28 mouse cellular contexts compared by ENCODE assay signal in the genomic region with DNA sequence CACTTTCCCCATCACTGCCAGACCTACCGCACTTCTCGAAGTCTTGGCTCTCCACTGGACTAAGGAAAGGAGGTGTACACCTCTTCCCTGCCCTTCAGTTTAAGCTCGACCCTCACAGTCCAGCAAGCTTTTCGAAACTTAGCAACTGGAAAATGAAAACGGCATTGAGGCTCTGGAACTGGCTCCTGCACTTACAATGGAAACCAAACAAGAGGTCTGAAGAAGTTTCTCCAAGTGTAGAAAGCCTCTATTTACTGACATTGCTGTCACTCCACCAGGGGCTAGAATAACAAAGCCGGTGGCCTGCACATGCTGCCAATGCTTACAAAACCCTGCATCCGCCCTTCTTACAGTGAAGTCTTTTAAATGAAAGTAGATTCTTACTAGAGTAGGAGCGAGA. TPM values are rescaled to one million over a fixed set of nuclear protein-coding genes. Genes with fewer than 3 reads are reported as not detected.
DNase-seq lines count a peak whose midpoint lies in the region; ATAC-seq and TF ChIP-seq lines count a peak whose summit lies in the region.
"Had no signal": no experiment of that assay in that cellular context is flagged by ENCODE, and none has a peak within 500 bp of the region (broad histone marks: within the 10 kb centered on the region; RNA-seq: fewer than 3 reads in every experiment).

No protein-coding gene starts in this region.

- H3K4me2 ChIP-seq in hindbrain, postnatal 0 days (ENCODE audit: low read depth, low read length): no peak overlapping the region
- no peak overlapping the region for H3K4me2 ChIP-seq in midbrain, embryonic 11.5 days
- no peak overlapping the region for H3K4me2 ChIP-seq in midbrain, embryonic 16.5 days (ENCODE audit: low read length)
- no peak overlapping the region for H3K4me2 ChIP-seq in heart, embryonic 11.5 days
- H3K4me2 ChIP-seq: embryonic facial prominence, embryonic 12.5 days; forebrain, embryonic 12.5 days; heart, embryonic 15.5 days had no signal

- no peak for TF ChIP-seq CTCF in hindbrain, postnatal 0 days (IDR thresholded peaks at IDR 0.05; ENCODE audit: low read depth)

- no peak overlapping the region for H3K9ac ChIP-seq in hindbrain, postnatal 0 days (replicated peaks; ENCODE audit: low read length)
- no peak overlapping the region for H3K9ac ChIP-seq in midbrain, embryonic 11.5 days (ENCODE audit: low read length)
- no peak overlapping the region for H3K9ac ChIP-seq in midbrain, embryonic 16.5 days (ENCODE audit: low read depth, low read length)
- no peak overlapping the region for H3K9ac ChIP-seq in heart, embryonic 11.5 days (ENCODE audit: low read depth, low read length)
- H3K9ac ChIP-seq: embryonic facial prominence, embryonic 12.5 days; forebrain, embryonic 12.5 days; heart, embryonic 15.5 days had no signal

- no peaks in the 10 kb centered on the region; the same call in 1 of the 2 replicates for H3K9me3 ChIP-seq in hindbrain, embryonic 10.5 days
- no peaks in the 10 kb centered on the region for H3K9me3 ChIP-seq in hindbrain, postnatal 0 days (ENCODE audit: low read length)
- H3K9me3 ChIP-seq in midbrain, embryonic 11.5 days (ENCODE audit: control insufficient read depth, low read length): no peaks in the 10 kb centered on the region
- no peaks in the 10 kb centered on the region for H3K9me3 ChIP-seq in midbrain, embryonic 16.5 days (replicated peaks; ENCODE audit: control insufficient read depth, low read length, poor library complexity, severe bottlenecking)
- H3K9me3 ChIP-seq in heart, embryonic 11.5 days (replicated peaks; ENCODE audit: control insufficient read depth, low read length): no peaks in the 10 kb centered on the region
- H3K9me3 ChIP-seq: embryonic facial prominence, embryonic 12.5 days; forebrain, embryonic 12.5 days; heart, embryonic 10.5 days; heart, embryonic 15.5 days had no signal

- peak; percentile 18 for DNase-seq in hindbrain, embryonic 10.5 days (ENCODE audit: low spot score)
- DNase-seq in hindbrain, postnatal 0 days (ENCODE audit: low spot score): no peak
- peak; percentile 91 for DNase-seq in midbrain, embryonic 11.5 days (ENCODE audit: low spot score, missing footprints)
- DNase-seq in retina, embryonic 14.5 days (ENCODE audit: low spot score): peak; percentile 23
- DNase-seq in retina, postnatal 1 day: no peak
- peak; percentile 19 for DNase-seq in embryo, embryonic 9.5 days (ENCODE audit: extremely low spot score)
- DNase-seq: adrenal gland, adult 8-10 months; adrenal gland, postnatal 36 days; cerebellum, adult 11 months; cerebellum, adult 9-10 months; cerebellum, postnatal 25 days; gastrocnemius, postnatal 10 days; heart, adult 18-20 months; heart, postnatal 14 days had no signal

- WGBS in hindbrain, embryonic 10.5 days: 4% methylated on average over 8 of the region's 8 CpGs
- WGBS in hindbrain, postnatal 0 days: 12% methylated on average over 8 of the region's 8 CpGs
- 2% methylated on average over 8 of the region's 8 CpGs for WGBS in midbrain, embryonic 11.5 days
- 2% methylated on average over 8 of the region's 8 CpGs for WGBS in midbrain, embryonic 16.5 days
- WGBS in heart, embryonic 11.5 days (ENCODE audit: insufficient replicate concordance): 10% methylated on average over 8 of the region's 8 CpGs

- H3K36me3 ChIP-seq in hindbrain, embryonic 10.5 days: no peaks in the 10 kb centered on the region
- H3K36me3 ChIP-seq in hindbrain, postnatal 0 days (ENCODE audit: insufficient read depth, low read length): no peaks in the 10 kb centered on the region
- H3K36me3 ChIP-seq in midbrain, embryonic 11.5 days (ENCODE audit: control insufficient read depth, insufficient read depth, low read length): no peaks in the 10 kb centered on the region
- H3K36me3 ChIP-seq in midbrain, embryonic 16.5 days (ENCODE audit: control insufficient read depth, insufficient read depth, low read length): no peaks in the 10 kb centered on the region
- no peaks in the 10 kb centered on the region for H3K36me3 ChIP-seq in heart, embryonic 11.5 days (ENCODE audit: control insufficient read depth, insufficient read depth, low read length)
- H3K36me3 ChIP-seq: embryonic facial prominence, embryonic 12.5 days; forebrain, embryonic 12.5 days; heart, embryonic 10.5 days; heart, embryonic 15.5 days had no signal

- ATAC-seq in hindbrain, postnatal 0 days: no peak
- ATAC-seq in midbrain, embryonic 11.5 days (ENCODE audit: low FRiP score): no peak
- no peak for ATAC-seq in midbrain, embryonic 16.5 days
- no peak for ATAC-seq in heart, embryonic 11.5 days (replicated peaks; ENCODE audit: insufficient number of reproducible peaks, low FRiP score, low TSS enrichment)
- ATAC-seq: Patski had no signal

- H3K4me3 ChIP-seq in hindbrain, embryonic 10.5 days: no peak overlapping the region
- no peak overlapping the region for H3K4me3 ChIP-seq in hindbrain, postnatal 0 days (ENCODE audit: low read length)
- H3K4me3 ChIP-seq in midbrain, embryonic 11.5 days (ENCODE audit: low read depth, low read length): no peak overlapping the region
- H3K4me3 ChIP-seq in midbrain, embryonic 16.5 days (ENCODE audit: low read depth, low read length): no peak overlapping the region
- H3K4me3 ChIP-seq in heart, embryonic 11.5 days (ENCODE audit: low read depth, low read length): no peak overlapping the region
- H3K4me3 ChIP-seq: embryonic facial prominence, embryonic 12.5 days; forebrain, embryonic 12.5 days; heart, embryonic 10.5 days; heart, embryonic 15.5 days had no signal

- peaks cover 17% of the 10 kb centered on the region for H3K4me1 ChIP-seq in hindbrain, embryonic 10.5 days (replicated peaks)
- no peaks in the 10 kb centered on the region for H3K4me1 ChIP-seq in hindbrain, postnatal 0 days (ENCODE audit: insufficient read depth, low read length)
- H3K4me1 ChIP-seq in midbrain, embryonic 11.5 days (ENCODE audit: control insufficient read depth, insufficient read depth, low read length): peaks cover 2% of the 10 kb centered on the region
- H3K4me1 ChIP-seq in midbrain, embryonic 16.5 days (ENCODE audit: control insufficient read depth, insufficient read depth, low read length): peaks cover 12% of the 10 kb centered on the region; the same call in 1 of the 2 replicates
- H3K4me1 ChIP-seq in heart, embryonic 11.5 days (ENCODE audit: control insufficient read depth, insufficient read depth, low read length): peaks cover 14% of the 10 kb centered on the region

- no peak overlapping the region for H3K27ac ChIP-seq in hindbrain, embryonic 10.5 days
- no peak overlapping the region for H3K27ac ChIP-seq in hindbrain, postnatal 0 days
- no peak overlapping the region for H3K27ac ChIP-seq in midbrain, embryonic 11.5 days (ENCODE audit: low read depth, low read length)
- no peak overlapping the region for H3K27ac ChIP-seq in midbrain, embryonic 16.5 days (ENCODE audit: low read length)
- no peak overlapping the region for H3K27ac ChIP-seq in heart, embryonic 11.5 days (ENCODE audit: low read depth, low read length)
- H3K27ac ChIP-seq: embryonic facial prominence, embryonic 12.5 days; forebrain, embryonic 12.5 days; heart, embryonic 10.5 days; heart, embryonic 15.5 days had no signal

- H3K27me3 ChIP-seq in hindbrain, embryonic 10.5 days (ENCODE audit: insufficient read depth, poor library complexity, severe bottlenecking): peaks cover 99% of the 10 kb centered on the region
- peaks cover 71% of the 10 kb centered on the region for H3K27me3 ChIP-seq in hindbrain, postnatal 0 days (ENCODE audit: insufficient read depth, low read length)
- peaks cover 68% of the 10 kb centered on the region for H3K27me3 ChIP-seq in midbrain, embryonic 11.5 days (ENCODE audit: control insufficient read depth, insufficient read depth, low read length)
- peaks cover 50% of the 10 kb centered on the region for H3K27me3 ChIP-seq in midbrain, embryonic 16.5 days (ENCODE audit: control insufficient read depth, insufficient read depth, low read depth, low read length)
- H3K27me3 ChIP-seq in heart, embryonic 11.5 days (ENCODE audit: control insufficient read depth, insufficient read depth, low read length): peaks cover 80% of the 10 kb centered on the region

RNA-seq across cellular contexts. Expression of gene Prdm13, which starts 11.1 kb away (rescaled TPM):
- 1.3 and 5.6 TPM in 2 replicates for polyA plus RNA-seq in hindbrain, embryonic 10.5 days (2016; fragmentation: Nextera tagmentation; extraction: Ambion mirVana)
- 12.4 and 14.5 TPM in 2 replicates for total RNA-seq in hindbrain, postnatal 0 days (2014; rRNA removed)
- polyA plus RNA-seq in hindbrain, postnatal 0 days (2015; fragmentation: Nextera tagmentation; extraction: Ambion mirVana): 1.3 and 1.5 TPM in 2 replicates
- 0.15 and 0.25 TPM in 2 replicates for polyA plus RNA-seq in midbrain, embryonic 11.5 days (2014; fragmentation: Nextera tagmentation; extraction: Ambion mirVana)
- 0.24 and 0.32 TPM in 2 replicates for polyA plus RNA-seq in midbrain, embryonic 16.5 days (2015; fragmentation: Nextera tagmentation; extraction: Ambion mirVana)
- polyA plus RNA-seq in heart, embryonic 11.5 days (2014; fragmentation: Nextera tagmentation; extraction: Ambion mirVana): not detected in 2 replicates
- total RNA-seq: adrenal gland, adult 8-10 months; adrenal gland, postnatal 36 days; gastrocnemius, postnatal 10 days; gastrocnemius, postnatal 4 days; heart, adult 18-20 months; heart, postnatal 14 days; hematopoietic stem cell, adult 5-6 weeks had no signal
- polyA plus RNA-seq: C2C12; cortical plate, adult 2 months; forebrain, embryonic 16.5 days; frontal cortex, adult 2 months; heart, embryonic 10.5 days; heart, embryonic 15.5 days; intestine, embryonic 14.5 days; Patski had no signal

RNA-seq across cellular contexts. Expression of gene Ccnc, which starts 52.8 kb away (rescaled TPM):
- polyA plus RNA-seq in hindbrain, embryonic 10.5 days (2016; fragmentation: Nextera tagmentation; extraction: Ambion mirVana): 59.9 and 65.1 TPM in 2 replicates
- 28.0 and 29.4 TPM in 2 replicates for total RNA-seq in hindbrain, postnatal 0 days (2014; rRNA removed)
- 60.7 and 67.2 TPM in 2 replicates for polyA plus RNA-seq in hindbrain, postnatal 0 days (2015; fragmentation: Nextera tagmentation; extraction: Ambion mirVana)
- 89.6 and 102 TPM in 2 replicates for polyA plus RNA-seq in midbrain, embryonic 11.5 days (2014; fragmentation: Nextera tagmentation; extraction: Ambion mirVana)
- polyA plus RNA-seq in midbrain, embryonic 16.5 days (2015; fragmentation: Nextera tagmentation; extraction: Ambion mirVana): 75.0 and 78.6 TPM in 2 replicates
- 29.5 and 31.0 TPM in 2 replicates for polyA plus RNA-seq in heart, embryonic 11.5 days (2014; fragmentation: Nextera tagmentation; extraction: Ambion mirVana)

Comparison
In these comparisons a context has a peak if more than half of its experiments do, and no peak if none do; other contexts are left out.
1. DNase-seq: peak in hindbrain, embryonic 10.5 days (single experiment), midbrain, embryonic 11.5 days (single experiment), retina, embryonic 14.5 days (single experiment) and embryo, embryonic 9.5 days (single experiment); none in hindbrain, postnatal 0 days (single experiment) and retina, postnatal 1 day (single experiment).